ENCODE assay signal across 11 mouse cellular contexts in the genomic region with DNA sequence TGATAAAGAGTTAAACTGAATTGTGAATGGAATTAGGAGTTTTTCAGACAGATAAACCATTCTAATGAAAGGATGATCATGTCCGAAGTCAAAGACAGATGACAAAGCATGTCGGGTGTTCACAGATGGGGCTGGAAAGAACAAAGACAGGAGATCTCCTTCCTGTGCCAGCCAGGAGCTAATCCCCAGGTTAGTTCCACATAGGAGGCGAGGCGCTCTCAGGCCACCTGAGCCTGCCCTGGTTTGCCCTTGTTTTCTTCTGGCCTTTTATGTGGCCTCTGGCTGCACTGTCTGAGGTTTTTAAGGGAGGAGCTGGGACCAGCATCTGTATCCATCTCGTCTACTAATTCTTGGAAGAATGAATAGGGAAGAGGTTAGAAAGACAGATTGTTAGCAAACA.
DNase-seq lines count a peak whose midpoint lies in the region; ATAC-seq and TF ChIP-seq lines count a peak whose summit lies in the region.
"Had no signal": no experiment of that assay in that cellular context is flagged by ENCODE, and none has a peak within 500 bp of the region (broad histone marks: within the 10 kb centered on the region; RNA-seq: fewer than 3 reads in every experiment).

No protein-coding gene starts in this region.

- H3K9ac ChIP-seq in forebrain, postnatal 0 days = no peak overlapping the region
- H3K9ac ChIP-seq: limb, embryonic 15.5 days had no signal

- no peaks in the 10 kb centered on the region for H3K27me3 ChIP-seq in heart, embryonic 10.5 days (ENCODE audit: insufficient read depth, poor library complexity, severe bottlenecking)
- H3K27me3 ChIP-seq in forebrain, postnatal 0 days (ENCODE audit: insufficient read depth, low read length) = no peaks in the 10 kb centered on the region
- H3K27me3 ChIP-seq: limb, embryonic 15.5 days; Patski had no signal

- H3K27ac ChIP-seq in heart, embryonic 10.5 days = no peak overlapping the region
- peak overlapping the region; percentile 36 for H3K27ac ChIP-seq in forebrain, postnatal 0 days (ENCODE audit: low read depth, low read length)
- H3K27ac ChIP-seq: limb, embryonic 15.5 days had no signal

- WGBS in heart, embryonic 10.5 days = 69% methylated on average over 5 of the region's 5 CpGs
- 29% methylated on average over 5 of the region's 5 CpGs for WGBS in forebrain, postnatal 0 days

- H3K36me3 ChIP-seq in heart, embryonic 10.5 days = no peaks in the 10 kb centered on the region
- no peaks in the 10 kb centered on the region for H3K36me3 ChIP-seq in forebrain, postnatal 0 days (ENCODE audit: insufficient read depth)
- H3K36me3 ChIP-seq: limb, embryonic 15.5 days had no signal

- no peak overlapping the region for H3K4me3 ChIP-seq in heart, embryonic 10.5 days
- H3K4me3 ChIP-seq in forebrain, postnatal 0 days (ENCODE audit: low read depth, low read length) = no peak overlapping the region
- H3K4me3 ChIP-seq: limb, embryonic 15.5 days had no signal

- no peaks in the 10 kb centered on the region for H3K9me3 ChIP-seq in heart, embryonic 10.5 days
- no peaks in the 10 kb centered on the region for H3K9me3 ChIP-seq in forebrain, postnatal 0 days (ENCODE audit: low read length)
- H3K9me3 ChIP-seq: limb, embryonic 15.5 days had no signal

- ATAC-seq in forebrain, postnatal 0 days = no peak

- H3K4me1 ChIP-seq in heart, embryonic 10.5 days = 0 out of 2 replicates have a peak, but pooled peaks cover 8% of the 10 kb centered on the region
- H3K4me1 ChIP-seq in forebrain, postnatal 0 days (ENCODE audit: insufficient read depth) = peaks cover 6% of the 10 kb centered on the region; the same call in 1 of the 2 replicates

- TF ChIP-seq CTCF in forebrain, postnatal 0 days (IDR thresholded peaks at IDR 0.05; ENCODE audit: low read depth) = no peak

- intact Hi-C loops in heart, postnatal 25 days (cut with DNase I) = loop anchor here (1.0 to 10.0 kb wide), 5 partner anchors 24 to 287 kb away; no protein-coding TSS in a partner anchor

- peak; percentile 60 for DNase-seq in heart, embryonic 10.5 days (ENCODE audit: low spot score)
- DNase-seq in heart, postnatal 25 days (ENCODE audit: low spot score) = no peak
- DNase-seq in adipocyte (ENCODE audit: low spot score) = peak; percentile 43
- DNase-seq in cerebellum, adult 11-12 months = peak; percentile 73
- DNase-seq in forebrain, postnatal 0 days = no peak
- DNase-seq in adrenal gland, postnatal 25 days = no peak
- DNase-seq in left cerebral cortex, adult 9 months (ENCODE audit: low spot score in 2 of 2) = no peak
- DNase-seq in ovary, postnatal 10 days (ENCODE audit: low spot score) = no peak
- DNase-seq: retina, postnatal 1 day had no signal

- H3K4me2 ChIP-seq in forebrain, postnatal 0 days (ENCODE audit: low read depth) = no peak overlapping the region
- H3K4me2 ChIP-seq: limb, embryonic 15.5 days had no signal

Comparison
In these comparisons a context has a peak if more than half of its experiments do, and no peak if none do; other contexts are left out.
1. DNase-seq: peak in heart, embryonic 10.5 days (single experiment), adipocyte (single experiment) and cerebellum, adult 11-12 months (single experiment); none in heart, postnatal 25 days (single experiment), forebrain, postnatal 0 days (single experiment), adrenal gland, postnatal 25 days (single experiment), left cerebral cortex, adult 9 months (0 of 2) and ovary, postnatal 10 days (single experiment).